Mouse (Mus musculus) CH12.LX (cell line): ENCODE measurements around the gene Cdc37. TPM values are rescaled to one million over a fixed set of nuclear protein-coding genes. Genes with fewer than 3 reads are reported as not detected.
A peak's percentile ranks its signal among the peaks of the same experiment; 100 is the strongest.

Source experiments
- DNase-seq: peaks from one replicate; pipeline ENCODE4 v3.0.0-alpha.2; 2013; ENCODE audit errors: extremely low read depth
- H3K27ac ChIP-seq: 2 replicates; pipeline ENCODE4 v1.5.1; 2012; ENCODE audit warnings: low read depth, mild to moderate bottlenecking, control low read depth, moderate library complexity; ENCODE audit not compliant: insufficient read depth
- H3K27me3 ChIP-seq: replicated peaks from 2 replicates; pipeline ENCODE3; 2012; ENCODE audit warnings: inconsistent platforms
- H3K36me3 ChIP-seq, 2 experiments: replicated peaks in 1 of 2; 2 replicates each; pipeline versions ENCODE3 to v1.6.1; 2012; ENCODE audit warnings: inconsistent platforms in 1 of 2, low read length in 1 of 2, mild to moderate bottlenecking in 1 of 2, mixed read lengths in 1 of 2, moderate library complexity in 1 of 2; ENCODE audit not compliant: control insufficient read depth in 1 of 2, insufficient read depth in 1 of 2
- H3K4me1 ChIP-seq, 2 experiments: 2 replicates each; pipeline ENCODE4 v1.6.1; 2012; ENCODE audit warnings: inconsistent platforms in 1 of 2, moderate library complexity in 1 of 2; ENCODE audit not compliant: insufficient read depth in 2 of 2, control insufficient read depth in 1 of 2
- H3K4me2 ChIP-seq: 2 replicates; pipeline ENCODE4 v1.6.1; 2012; ENCODE audit warnings: low read depth, mild to moderate bottlenecking, control low read depth; ENCODE audit not compliant: poor library complexity, insufficient read depth, severe bottlenecking
- H3K4me3 ChIP-seq, 3 experiments: fragments of 150-350 bp in 1 of 3; sonication (generic) in 1 of 3; replicated peaks in 1 of 3; 2 replicates each; pipeline versions ENCODE3 to v1.5.1; 2011 to 2012; ENCODE audit warnings: low read depth in 2 of 3, low read length in 2 of 3, mild to moderate bottlenecking in 2 of 3, moderate library complexity in 2 of 3, control low read depth in 1 of 3, improper control_type of control experiment in 1 of 3, inconsistent platforms in 1 of 3, mixed read lengths in 1 of 3; ENCODE audit not compliant: poor library complexity in 1 of 3
- H3K79me2 ChIP-seq: replicated peaks from 2 replicates; pipeline ENCODE4 v1.6.1; 2012; ENCODE audit warnings: mild to moderate bottlenecking, moderate library complexity; ENCODE audit not compliant: control insufficient read depth, poor library complexity, insufficient read depth, severe bottlenecking; ENCODE audit errors: extremely low read depth
- H3K9ac ChIP-seq: 2 replicates; pipeline ENCODE4 v1.6.1; 2012; ENCODE audit warnings: low read depth, mild to moderate bottlenecking, control low read depth, moderate library complexity; ENCODE audit not compliant: insufficient read depth
- H3K9me3 ChIP-seq: replicated peaks from 2 replicates; pipeline ENCODE3; 2012; ENCODE audit warnings: low read length, inconsistent platforms, mixed read lengths
- BHLHE40 ChIP-seq: IDR thresholded peaks from 2 replicates; pipeline ENCODE4 v1.6.1; 2011; ENCODE audit warnings: mild to moderate bottlenecking, low read depth, low read length, improper control_type of control experiment
- CHD1 ChIP-seq: IDR thresholded peaks from 2 replicates; pipeline ENCODE4 v1.6.1; 2012; ENCODE audit warnings: low read depth, low read length, improper control_type of control experiment, inconsistent platforms
- CHD2 ChIP-seq: IDR thresholded peaks from 2 replicates; pipeline ENCODE4 v1.6.1; 2011; ENCODE audit warnings: low read length, improper control_type of control experiment
- CTCF ChIP-seq, 2 experiments: IDR thresholded peaks in 1 of 2; conservative IDR thresholded peaks in 1 of 2; 2 replicates each; pipeline ENCODE4 v1.5.1; 2011 to 2012; ENCODE audit warnings: low read depth in 2 of 2, low read length in 2 of 2, improper control_type of control experiment in 1 of 2, inconsistent platforms in 1 of 2, mild to moderate bottlenecking in 1 of 2, moderate library complexity in 1 of 2
- E2F4 ChIP-seq: IDR thresholded peaks from 2 replicates; pipeline ENCODE4 v1.6.1; 2011; ENCODE audit warnings: low read depth, low read length, improper control_type of control experiment; ENCODE audit not compliant: insufficient replicate concordance
- ELF1 ChIP-seq: IDR thresholded peaks from 2 replicates; pipeline ENCODE4 v1.6.1; 2014; ENCODE audit warnings: low read depth, mild to moderate bottlenecking, inconsistent platforms, low read length, improper control_type of control experiment
- EP300 ChIP-seq: IDR thresholded peaks from 2 replicates; pipeline ENCODE4 v1.6.1; 2011; ENCODE audit warnings: low read length, improper control_type of control experiment
- ETS1 ChIP-seq: conservative IDR thresholded peaks from 2 replicates; pipeline ENCODE4 v1.6.1; 2012; ENCODE audit warnings: low read depth, mild to moderate bottlenecking, inconsistent platforms, low read length, improper control_type of control experiment, moderate library complexity
- GABPA ChIP-seq: IDR thresholded peaks from 2 replicates; pipeline ENCODE4 v1.6.1; 2012; ENCODE audit warnings: low read depth, low read length, improper control_type of control experiment, inconsistent platforms; ENCODE audit not compliant: insufficient replicate concordance
- HCFC1 ChIP-seq: IDR thresholded peaks from 2 replicates; pipeline ENCODE4 v1.6.1; 2012; ENCODE audit warnings: low read depth, mild to moderate bottlenecking, inconsistent platforms, low read length, improper control_type of control experiment
- IRF4 ChIP-seq: IDR thresholded peaks from 2 replicates; pipeline ENCODE4 v1.6.1; 2014; ENCODE audit warnings: low read depth, mild to moderate bottlenecking, inconsistent platforms, low read length, improper control_type of control experiment
- JUN ChIP-seq: IDR thresholded peaks from 2 replicates; pipeline ENCODE4 v1.6.1; 2011; ENCODE audit warnings: low read depth, mild to moderate bottlenecking, low read length, improper control_type of control experiment, moderate library complexity; ENCODE audit not compliant: insufficient read depth
- JUND ChIP-seq: conservative IDR thresholded peaks from 2 replicates; pipeline ENCODE4 v1.6.1; 2011; ENCODE audit warnings: low read depth, low read length, improper control_type of control experiment
- KAT2A ChIP-seq: IDR thresholded peaks from 2 replicates; pipeline ENCODE4 v1.6.1; 2012; ENCODE audit warnings: low read length, improper control_type of control experiment, inconsistent platforms; ENCODE audit not compliant: insufficient replicate concordance
- MAFK ChIP-seq: IDR thresholded peaks from 2 replicates; pipeline ENCODE4 v1.6.1; 2011; ENCODE audit warnings: low read length, improper control_type of control experiment; ENCODE audit not compliant: insufficient replicate concordance
- MAX ChIP-seq: IDR thresholded peaks from 2 replicates; pipeline ENCODE4 v1.6.1; 2011; ENCODE audit warnings: low read length, improper control_type of control experiment
- MAZ ChIP-seq: IDR thresholded peaks from 2 replicates; pipeline ENCODE4 v1.6.1; 2012; ENCODE audit warnings: low read depth, mild to moderate bottlenecking, inconsistent platforms, low read length, improper control_type of control experiment, moderate library complexity
- MEF2A ChIP-seq: IDR thresholded peaks from 2 replicates; pipeline ENCODE4 v1.6.1; 2014; ENCODE audit warnings: low read depth, mild to moderate bottlenecking, inconsistent platforms, low read length, improper control_type of control experiment, borderline replicate concordance
- MXI1 ChIP-seq: IDR thresholded peaks from 2 replicates; pipeline ENCODE4 v1.6.1; 2011; ENCODE audit warnings: mild to moderate bottlenecking, low read depth, low read length, improper control_type of control experiment
- MYC ChIP-seq: IDR thresholded peaks from 2 replicates; pipeline ENCODE4 v1.6.1; 2011; ENCODE audit warnings: low read depth, mild to moderate bottlenecking, improper control_type of control experiment, low read length
- NELFE ChIP-seq: IDR thresholded peaks from 2 replicates; pipeline ENCODE4 v1.6.1; 2011; ENCODE audit warnings: low read depth, low read length, improper control_type of control experiment
- NRF1 ChIP-seq: IDR thresholded peaks from 2 replicates; pipeline ENCODE4 v1.6.1; 2014; ENCODE audit warnings: low read depth, mild to moderate bottlenecking, inconsistent platforms, low read length, improper control_type of control experiment, moderate library complexity
- PAX5 ChIP-seq: IDR thresholded peaks from 2 replicates; pipeline ENCODE4 v1.6.1; 2012; ENCODE audit warnings: low read length, inconsistent platforms, mixed read lengths
- POLR2A ChIP-seq: IDR thresholded peaks from 2 replicates; pipeline ENCODE4 v1.6.1; 2011; ENCODE audit warnings: low read depth, mild to moderate bottlenecking, improper control_type of control experiment, low read length
- POLR2AphosphoS2 ChIP-seq: IDR thresholded peaks from 2 replicates; pipeline ENCODE4 v1.6.1; 2011; ENCODE audit warnings: low read depth, low read length, improper control_type of control experiment
- RAD21 ChIP-seq: IDR thresholded peaks from 2 replicates; pipeline ENCODE4 v1.6.1; 2011; ENCODE audit warnings: low read depth, mild to moderate bottlenecking, low read length, improper control_type of control experiment, moderate library complexity
- RCOR1 ChIP-seq: conservative IDR thresholded peaks from 2 replicates; pipeline ENCODE4 v1.6.1; 2012; ENCODE audit warnings: low read depth, mild to moderate bottlenecking, inconsistent platforms, low read length, improper control_type of control experiment
- SIN3A ChIP-seq: IDR thresholded peaks from 2 replicates; pipeline ENCODE4 v1.6.1; 2012; ENCODE audit warnings: low read length, improper control_type of control experiment, inconsistent platforms
- SMC3 ChIP-seq: IDR thresholded peaks from 2 replicates; pipeline ENCODE4 v1.6.1; 2011; ENCODE audit warnings: low read depth, low read length, improper control_type of control experiment
- TBP ChIP-seq: conservative IDR thresholded peaks from 2 replicates; pipeline ENCODE4 v1.6.1; 2011; ENCODE audit warnings: low read depth, low read length, improper control_type of control experiment
- TCF12 ChIP-seq: IDR thresholded peaks from 2 replicates; pipeline ENCODE4 v1.6.1; 2014; ENCODE audit warnings: low read depth, mild to moderate bottlenecking, inconsistent platforms, low read length, improper control_type of control experiment
- UBTF ChIP-seq: IDR thresholded peaks from 2 replicates; pipeline ENCODE4 v1.6.1; 2012; ENCODE audit warnings: low read depth, mild to moderate bottlenecking, inconsistent platforms, low read length, improper control_type of control experiment, moderate library complexity
- USF1 ChIP-seq: IDR thresholded peaks from 2 replicates; pipeline ENCODE4 v1.6.1; 2014; ENCODE audit warnings: low read depth, mild to moderate bottlenecking, inconsistent platforms, low read length, improper control_type of control experiment
- USF2 ChIP-seq: conservative IDR thresholded peaks from 2 replicates; pipeline ENCODE4 v1.6.1; 2011; ENCODE audit warnings: low read depth, low read length, improper control_type of control experiment
- ZC3H11A ChIP-seq: IDR thresholded peaks from 2 replicates; pipeline ENCODE4 v1.6.1; 2012; ENCODE audit warnings: low read depth, mild to moderate bottlenecking, inconsistent platforms, low read length, improper control_type of control experiment
- ZKSCAN1 ChIP-seq: IDR thresholded peaks from 2 replicates; pipeline ENCODE4 v1.6.1; 2012; ENCODE audit warnings: low read depth, inconsistent platforms, low read length, improper control_type of control experiment, borderline replicate concordance
- ZMIZ1 ChIP-seq: IDR thresholded peaks from 2 replicates; pipeline ENCODE4 v1.6.1; 2012; ENCODE audit warnings: low read depth, mild to moderate bottlenecking, inconsistent platforms, low read length, improper control_type of control experiment
- ZNF384 ChIP-seq: IDR thresholded peaks from 2 replicates; pipeline ENCODE4 v1.6.1; 2012; ENCODE audit warnings: low read depth, low read length, improper control_type of control experiment, inconsistent platforms
- dilution Hi-C: fragments of 300-500 bp; cut with MboI; formaldehyde crosslinking; loops from 2 replicates; pipeline ENCODE4 v1.14.3; 2020; ENCODE audit warnings: low sequenced_read_pairs; ENCODE audit not compliant: extremely low pct_unique_long_range_greater_than_20kb, extremely low pct_ligation_motif_present
- in situ Hi-C: fragments of 300-500 bp; cut with MboI; formaldehyde crosslinking; loops from 3 replicates; pipeline ENCODE4 v1.14.3; 2019; ENCODE audit warnings: low sequenced_read_pairs, low pct_ligation_motif_present, low pct_unique_long_range_greater_than_20kb, mixed read lengths
- polyA plus RNA-seq: library from polyadenylated mRNA; unstranded; fragments of >175 nt; gene quantifications from 2 replicates; pipeline ENCODE4 v1.2.1, GENCODE M21; 2012; ENCODE audit warnings: low read depth; ENCODE audit not compliant: insufficient read length
- total RNA-seq, 2 experiments: library from RNA; depleted of rRNA; stranded (reverse); fragments of 300-350 nt in 1 of 2; fragments of >200 nt in 1 of 2; gene quantifications; 2 replicates each; pipeline ENCODE4 v1.2.3; 2012 to 2014

Gene Cdc37
- total and polyA plus RNA-seq, 3 experiments = 87.2 to 447 (median 230) TPM

DNA sequence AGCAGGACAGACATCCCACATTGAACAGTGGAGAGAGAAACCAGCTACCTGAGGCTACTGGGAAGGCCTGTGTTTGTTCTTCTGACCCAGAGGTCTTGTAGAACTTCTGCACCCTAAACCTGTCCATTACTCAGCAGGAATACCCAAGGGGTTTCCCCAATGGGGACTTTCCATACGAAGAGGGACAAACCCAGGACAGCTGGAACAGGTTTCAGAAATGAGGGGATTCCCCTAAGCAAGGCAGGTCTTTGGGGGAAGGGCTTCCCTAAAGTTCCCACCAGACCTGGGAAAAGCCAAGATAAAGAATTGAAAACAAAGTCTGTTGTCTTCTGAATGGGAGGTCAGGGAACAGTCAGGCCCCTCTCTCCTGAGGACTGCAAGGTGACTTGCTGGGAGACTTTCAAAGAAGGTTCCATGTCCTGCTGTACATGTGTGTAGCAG, 13.8 kb downstream of the Cdc37 start:
- TF ChIP-seq MAFK = peak; percentile 93
- no peak for TF ChIP-seq PAX5
- TF ChIP-seq POLR2AphosphoS2 = 0 out of 2 replicates have a peak, but pooled peaks have one; percentile 26
- TF ChIP-seq E2F4 = 0 out of 2 replicates have a peak, but pooled peaks have one; percentile 57
- no peak for TF ChIP-seq CTCF (conservative IDR thresholded peaks at IDR 0.05 in 1 of 2, IDR thresholded peaks at IDR 0.05 in 1 of 2; ENCODE audit: low read depth in 2 of 2, low read length in 2 of 2)
- TF ChIP-seq MEF2A = peak; percentile 86
- no peak for TF ChIP-seq USF2
- TF ChIP-seq NELFE = no peak
- peak; percentile 68 for TF ChIP-seq MAX
- no peak for TF ChIP-seq KAT2A
- no peak for TF ChIP-seq USF1
- no peak; the same call in 1 of the 2 replicates for TF ChIP-seq RAD21
- peak; percentile 77; the same call in 1 of the 2 replicates for TF ChIP-seq CHD1
- no peak for TF ChIP-seq ZKSCAN1
- TF ChIP-seq ZMIZ1 = peak; percentile 43
- TF ChIP-seq MAZ = peak; percentile 59; the same call in 1 of the 2 replicates
- peak; percentile 81 for TF ChIP-seq MYC
- no peak for TF ChIP-seq UBTF
- TF ChIP-seq JUND = peak; percentile 46
- no peak; the same call in 1 of the 2 replicates for TF ChIP-seq TBP
- peak; percentile 40; the same call in 1 of the 2 replicates for TF ChIP-seq HCFC1
- TF ChIP-seq SIN3A = peak; percentile 78; the same call in 1 of the 2 replicates
- no peak; the same call in 1 of the 2 replicates for TF ChIP-seq NRF1
- no peak for TF ChIP-seq POLR2A
- peak; percentile 32; the same call in 1 of the 2 replicates for TF ChIP-seq ZNF384
- peak; percentile 43 for TF ChIP-seq JUN
- TF ChIP-seq IRF4 = peak; percentile 85
- TF ChIP-seq SMC3 = no peak; the same call in 1 of the 2 replicates
- no peak for TF ChIP-seq ELF1
- TF ChIP-seq EP300 = peak; percentile 95
- peak; percentile 80 for TF ChIP-seq BHLHE40
- TF ChIP-seq RCOR1 = peak; percentile 95
- TF ChIP-seq ETS1 = peak; percentile 97
- no peak for TF ChIP-seq GABPA
- peak; percentile 97 for TF ChIP-seq TCF12
- TF ChIP-seq ZC3H11A = no peak
- peak; percentile 89 for TF ChIP-seq CHD2
- peak; percentile 15; the same call in 1 of the 2 replicates for TF ChIP-seq MXI1

More for the DNA sequence above, 13.8 kb downstream of the Cdc37 start:
- Histone ChIP-seq H3K27ac (peak overlapping the region; percentile 98), H3K79me2 (no peaks in the 10 kb centered on the region), H3K4me1 (peaks cover 18 to 61% of the 10 kb centered on the region in 2 experiments), H3K4me3 (peak overlapping the region in 1 of 3 experiments; percentile 5), H3K4me2 (peak overlapping the region; percentile 67), H3K9ac (peak overlapping the region; percentile 38), H3K36me3 (peaks cover 34 to 38% of the 10 kb centered on the region in 2 experiments), H3K9me3 (no peaks in the 10 kb centered on the region), H3K27me3 (no peaks in the 10 kb centered on the region)
- in situ Hi-C loops (no loop called here), dilution Hi-C loops (no loop called here)
- DNase-seq = peak; percentile 98
